Mouse (Mus musculus): Measurements from ENCODE around the gene Cldn34b2.
"Not testable (repeated sequence)": the region's sequence is repeated elsewhere in the genome, so short reads cannot be mapped to it uniquely, and the experiment has no call there.

- TF ChIP-seq POLR2A (IDR thresholded peaks at IDR 0.05; ENCODE audit: low read depth, low read length); CTCF (IDR thresholded peaks at IDR 0.05; ENCODE audit: extremely low read depth, insufficient read depth, insufficient read length, insufficient replicate concordance): not testable (repeated sequence)
Measured at GRCm38 (mm10) chrX:155089693-155090092, 38.5 kb downstream of the Cldn34b2 start, which contains the start of gene Magea1.
